Mouse (Mus musculus): Measurements from ENCODE around the gene Ppp3cb. TPM values are rescaled to one million over a fixed set of nuclear protein-coding genes. Genes with fewer than 3 reads are reported as not detected.

Gene Ppp3cb
- polyA plus RNA-seq, 1 experiment from 2014 or later: 27.5 TPM

GRCm38 (mm10) chr14:20486031-20486430 is 60.3 kb downstream of the Ppp3cb start:
- Histone ChIP-seq H3K9ac (ENCODE audit: low read length) (no peak overlapping the region), H3K4me3 (replicated peaks; ENCODE audit: low read length) (no peak overlapping the region), H3K36me3 (ENCODE audit: control insufficient read depth, insufficient read depth, low read length) (0 out of 2 replicates have a peak, but pooled peaks cover 3% of the 10 kb centered on the region), H3K27me3 (ENCODE audit: control insufficient read depth, insufficient read depth, low read length) (no peaks in the 10 kb centered on the region), H3K9me3 (replicated peaks; ENCODE audit: control insufficient read depth, low read length) (no peaks in the 10 kb centered on the region), H3K4me2 (ENCODE audit: low read depth, low read length) (no peak overlapping the region), H3K27ac (ENCODE audit: low read length) (no peak overlapping the region), H3K4me1 (ENCODE audit: control insufficient read depth, insufficient read depth, low read length) (peaks cover 7% of the 10 kb centered on the region; the same call in 1 of the 2 replicates)
- ATAC-seq (ENCODE audit: insufficient read depth, low FRiP score): no peak
- 94% methylated on average over 5 of the region's 5 CpGs for WGBS

GRCm38 (mm10) chr14:20482051-20482751 is 64.2 kb downstream of the Ppp3cb start:
- H3K4me3 ChIP-seq (replicated peaks; ENCODE audit: low read length): no peak overlapping the region
- 0 out of 2 replicates have a peak, but pooled peaks cover 3% of the 10 kb centered on the region for H3K36me3 ChIP-seq (ENCODE audit: control insufficient read depth, insufficient read depth, low read length)
- H3K4me1 ChIP-seq (ENCODE audit: control insufficient read depth, insufficient read depth, low read length): peaks cover 15% of the 10 kb centered on the region
- WGBS: 86% methylated on average over 7 of the region's 7 CpGs
- H3K9me3 ChIP-seq (replicated peaks; ENCODE audit: control insufficient read depth, low read length): no peaks in the 10 kb centered on the region
- ATAC-seq (ENCODE audit: insufficient read depth, low FRiP score): no peak
- H3K4me2 ChIP-seq (ENCODE audit: low read depth, low read length): no peak overlapping the region
- no peak overlapping the region for H3K9ac ChIP-seq (ENCODE audit: low read length)
- no peaks in the 10 kb centered on the region for H3K27me3 ChIP-seq (ENCODE audit: control insufficient read depth, insufficient read depth, low read length)
- no peak overlapping the region for H3K27ac ChIP-seq (ENCODE audit: low read length)

- Histone ChIP-seq H3K27me3 (ENCODE audit: control insufficient read depth, insufficient read depth, low read length) (no peaks in the 10 kb centered on the region), H3K27ac (ENCODE audit: low read length) (no peak overlapping the region), H3K4me1 (ENCODE audit: control insufficient read depth, insufficient read depth, low read length) (peaks cover 17% of the 10 kb centered on the region), H3K36me3 (ENCODE audit: control insufficient read depth, insufficient read depth, low read length) (no peaks in the 10 kb centered on the region), H3K9me3 (replicated peaks; ENCODE audit: control insufficient read depth, low read length) (no peaks in the 10 kb centered on the region), H3K4me3 (replicated peaks; ENCODE audit: low read length) (no peak overlapping the region), H3K9ac (ENCODE audit: low read length) (no peak overlapping the region), H3K4me2 (ENCODE audit: low read depth, low read length) (no peak overlapping the region)
- 23% methylated on average over 5 of the region's 5 CpGs for WGBS
- no peak for ATAC-seq (ENCODE audit: insufficient read depth, low FRiP score)
Observed at GRCm38 (mm10) chr14:20481211-20481610, 65.2 kb downstream of the Ppp3cb start.

- Histone ChIP-seq H3K36me3 (ENCODE audit: control insufficient read depth, insufficient read depth, low read length) (no peaks in the 10 kb centered on the region), H3K4me2 (ENCODE audit: low read depth, low read length) (peak overlapping the region; percentile 80), H3K9me3 (replicated peaks; ENCODE audit: control insufficient read depth, low read length) (no peaks in the 10 kb centered on the region), H3K27ac (ENCODE audit: low read length) (no peak overlapping the region), H3K4me1 (ENCODE audit: control insufficient read depth, insufficient read depth, low read length) (peaks cover 17% of the 10 kb centered on the region), H3K4me3 (replicated peaks; ENCODE audit: low read length) (peak overlapping the region; percentile 82), H3K27me3 (ENCODE audit: control insufficient read depth, insufficient read depth, low read length) (no peaks in the 10 kb centered on the region), H3K9ac (ENCODE audit: low read length) (no peak overlapping the region)
- WGBS: 67% methylated on average over 1 of the region's 1 CpGs
- no peak for ATAC-seq (ENCODE audit: insufficient read depth, low FRiP score)
Observed at GRCm38 (mm10) chr14:20480195-20480579, 66.2 kb downstream of the Ppp3cb start.

GRCm38 (mm10) chr14:20479291-20480194 is 66.8 kb downstream of the Ppp3cb start, which contains the start of gene Anxa7:
Anxa7 (minus strand) TSS chr14:20480133.
- ATAC-seq (ENCODE audit: insufficient read depth, low FRiP score): peak; percentile 91
- Histone ChIP-seq H3K36me3 (ENCODE audit: control insufficient read depth, insufficient read depth, low read length) (no peaks in the 10 kb centered on the region), H3K4me2 (ENCODE audit: low read depth, low read length) (peak within 1 kb of the TSS; percentile 80), H3K9me3 (replicated peaks; ENCODE audit: control insufficient read depth, low read length) (no peaks in the 10 kb centered on the region), H3K9ac (ENCODE audit: low read length) (peak within 1 kb of the TSS; percentile 90), H3K4me3 (replicated peaks; ENCODE audit: low read length) (peak within 1 kb of the TSS; percentile 82), H3K4me1 (ENCODE audit: control insufficient read depth, insufficient read depth, low read length) (peaks cover 17% of the 10 kb centered on the region), H3K27ac (ENCODE audit: low read length) (peak within 1 kb of the TSS; percentile 93), H3K27me3 (ENCODE audit: control insufficient read depth, insufficient read depth, low read length) (no peaks in the 10 kb centered on the region)
- under 1% methylated on average over 48 of the region's 48 CpGs for WGBS

- Histone ChIP-seq H3K36me3 (ENCODE audit: control insufficient read depth, insufficient read depth, low read length) (no peaks in the 10 kb centered on the region), H3K4me1 (ENCODE audit: control insufficient read depth, insufficient read depth, low read length) (peaks cover 17% of the 10 kb centered on the region), H3K27ac (ENCODE audit: low read length) (peak overlapping the region; percentile 93), H3K27me3 (ENCODE audit: control insufficient read depth, insufficient read depth, low read length) (no peaks in the 10 kb centered on the region), H3K4me2 (ENCODE audit: low read depth, low read length) (peak overlapping the region; percentile 80), H3K9ac (ENCODE audit: low read length) (peak overlapping the region; percentile 90), H3K9me3 (replicated peaks; ENCODE audit: control insufficient read depth, low read length) (no peaks in the 10 kb centered on the region), H3K4me3 (replicated peaks; ENCODE audit: low read length) (peak overlapping the region; percentile 82)
- 18% methylated on average over 7 of the region's 7 CpGs for WGBS
- ATAC-seq (ENCODE audit: insufficient read depth, low FRiP score): peak; percentile 68; the same call in 1 of the 2 replicates
Observed at GRCm38 (mm10) chr14:20478801-20479200, 67.6 kb downstream of the Ppp3cb start.

GRCm38 (mm10) chr14:20478385-20478784 is 68.0 kb downstream of the Ppp3cb start:
- H3K27ac ChIP-seq (ENCODE audit: low read length): peak overlapping the region; percentile 93
- ATAC-seq (ENCODE audit: insufficient read depth, low FRiP score): peak; percentile 31; the same call in 1 of the 2 replicates
- no peaks in the 10 kb centered on the region for H3K27me3 ChIP-seq (ENCODE audit: control insufficient read depth, insufficient read depth, low read length)
- no peak overlapping the region for H3K9ac ChIP-seq (ENCODE audit: low read length)
- 22% methylated on average over 3 of the region's 3 CpGs for WGBS
- no peaks in the 10 kb centered on the region for H3K36me3 ChIP-seq (ENCODE audit: control insufficient read depth, insufficient read depth, low read length)
- H3K4me1 ChIP-seq (ENCODE audit: control insufficient read depth, insufficient read depth, low read length): peaks cover 17% of the 10 kb centered on the region
- H3K4me2 ChIP-seq (ENCODE audit: low read depth, low read length): peak overlapping the region; percentile 80
- H3K4me3 ChIP-seq (replicated peaks; ENCODE audit: low read length): peak overlapping the region; percentile 82
- H3K9me3 ChIP-seq (replicated peaks; ENCODE audit: control insufficient read depth, low read length): no peaks in the 10 kb centered on the region

GRCm38 (mm10) chr14:20477261-20478025 is 68.9 kb downstream of the Ppp3cb start:
- H3K9ac ChIP-seq (ENCODE audit: low read length): 0 out of 2 replicates have a peak overlapping the region, but pooled peaks have one; percentile 35
- H3K27me3 ChIP-seq (ENCODE audit: control insufficient read depth, insufficient read depth, low read length): no peaks in the 10 kb centered on the region
- no peak for ATAC-seq (ENCODE audit: insufficient read depth, low FRiP score)
- peak overlapping the region; percentile 41; the same call in 1 of the 2 replicates for H3K27ac ChIP-seq (ENCODE audit: low read length)
- peak overlapping the region; percentile 19 for H3K4me3 ChIP-seq (replicated peaks; ENCODE audit: low read length)
- peak overlapping the region; percentile 36 for H3K4me2 ChIP-seq (ENCODE audit: low read depth, low read length)
- H3K36me3 ChIP-seq (ENCODE audit: control insufficient read depth, insufficient read depth, low read length): no peaks in the 10 kb centered on the region
- WGBS: 68% methylated on average over 4 of the region's 4 CpGs
- H3K4me1 ChIP-seq (ENCODE audit: control insufficient read depth, insufficient read depth, low read length): peaks cover 17% of the 10 kb centered on the region
- H3K9me3 ChIP-seq (replicated peaks; ENCODE audit: control insufficient read depth, low read length): no peaks in the 10 kb centered on the region

Data from stomach, embryonic 16.5 days (tissue).